Mouse (Mus musculus) spleen, adult 2 months (tissue): ENCODE measurements at regions not wholly inside any gene's neighbourhood (a gene's known extent, or its start where the extent isn't known, plus 50 kb on each side); places are given as distances from the start of the nearest gene placed in this dataset.

ENCODE experiments used
- DNase-seq, 2 experiments: peaks; one replicate each; pipeline versions ENCODE4 v3.0.0 to v3.0.0-alpha.2; 2012 to 2021; ENCODE audit warnings: low spot score in 2 of 2, low read depth in 1 of 2
- H3K27ac ChIP-seq: fragments of 200-500 bp; 2 replicates; pipeline ENCODE4 v1.5.1; 2012; ENCODE audit warnings: low read length, inconsistent platforms; ENCODE audit not compliant: insufficient read depth
- H3K27me3 ChIP-seq: fragments of 200-500 bp; 2 replicates; pipeline ENCODE4 v1.6.1; 2012; ENCODE audit warnings: mild to moderate bottlenecking, moderate library complexity, low read length, inconsistent platforms; ENCODE audit not compliant: control insufficient read depth, insufficient read depth
- H3K36me3 ChIP-seq: fragments of 200-500 bp; 2 replicates; pipeline ENCODE4 v1.6.1; 2012; ENCODE audit warnings: mild to moderate bottlenecking, low read length, inconsistent platforms; ENCODE audit not compliant: control insufficient read depth, insufficient read depth
- H3K4me1 ChIP-seq: fragments of 200-500 bp; 2 replicates; pipeline ENCODE4 v1.6.1; 2011; ENCODE audit warnings: inconsistent platforms; ENCODE audit not compliant: control insufficient read depth, insufficient read depth, insufficient read length
- H3K4me3 ChIP-seq: fragments of 200-500 bp; 2 replicates; pipeline ENCODE4 v1.5.1; 2011; ENCODE audit warnings: mild to moderate bottlenecking, inconsistent platforms; ENCODE audit not compliant: insufficient read depth, insufficient read length; ENCODE audit errors: extremely low read depth
- CTCF ChIP-seq: fragments of 200-500 bp; IDR thresholded peaks from 2 replicates; pipeline ENCODE4 v1.5.1; 2011; ENCODE audit warnings: mild to moderate bottlenecking, inconsistent platforms; ENCODE audit not compliant: insufficient read depth, insufficient read length, insufficient replicate concordance; ENCODE audit errors: extremely low read depth
- POLR2A ChIP-seq: fragments of 200-500 bp; IDR thresholded peaks from 2 replicates; pipeline ENCODE4 v1.6.1; 2011; ENCODE audit warnings: low read depth, low read length, inconsistent platforms
- WGBS: fragments of 180-500 bp; shearing (Covaris S2); methylation state at CpG from one replicate; pipeline ENCODE4 v1.1.7; 2018; 5-methylcytosine and 5-hydroxymethylcytosine counted together

GRCm38 (mm10) chr6:99843507-99843906 is 117.3 kb upstream of the Prok2 start:
- 65% methylated on average over 3 of the region's 3 CpGs for WGBS
- H3K4me3 ChIP-seq = no peak overlapping the region
- no peak overlapping the region for H3K27ac ChIP-seq
- no peaks in the 10 kb centered on the region for H3K27me3 ChIP-seq
- no peaks in the 10 kb centered on the region for H3K36me3 ChIP-seq
- no peaks in the 10 kb centered on the region for H3K4me1 ChIP-seq
- TF ChIP-seq POLR2A = no peak
- no peak for DNase-seq

GRCm38 (mm10) chr6:99842723-99843122 is 116.5 kb upstream of the Prok2 start:
- Histone ChIP-seq H3K27me3 (no peaks in the 10 kb centered on the region), H3K36me3 (no peaks in the 10 kb centered on the region), H3K27ac (no peak overlapping the region), H3K4me3 (no peak overlapping the region), H3K4me1 (no peaks in the 10 kb centered on the region)
- DNase-seq = no peak
- no peak for TF ChIP-seq POLR2A
- TF ChIP-seq CTCF = no peak

GRCm38 (mm10) chr6:99840823-99841222 is 114.6 kb upstream of the Prok2 start:
- TF ChIP-seq POLR2A (no peak), CTCF (no peak)
- H3K36me3 ChIP-seq = no peaks in the 10 kb centered on the region
- H3K4me3 ChIP-seq = no peak overlapping the region
- 54% methylated on average over 6 of the region's 6 CpGs for WGBS
- H3K4me1 ChIP-seq = no peaks in the 10 kb centered on the region
- no peak for DNase-seq
- no peaks in the 10 kb centered on the region for H3K27me3 ChIP-seq
- H3K27ac ChIP-seq = no peak overlapping the region

- Histone ChIP-seq H3K4me1 (no peaks in the 10 kb centered on the region; the same call in 1 of the 2 replicates), H3K27ac (no peak overlapping the region), H3K4me3 (no peak overlapping the region), H3K27me3 (no peaks in the 10 kb centered on the region), H3K36me3 (no peaks in the 10 kb centered on the region)
- WGBS = 80% methylated on average over 3 of the region's 3 CpGs
- TF ChIP-seq CTCF (no peak), POLR2A (no peak)
- DNase-seq = no peak
Observed at GRCm38 (mm10) chr6:99833323-99833722, 107.1 kb upstream of the Prok2 start.

GRCm38 (mm10) chr6:99827625-99828024 is 101.4 kb upstream of the Prok2 start:
- TF ChIP-seq CTCF (no peak), POLR2A (no peak)
- Histone ChIP-seq H3K4me3 (no peak overlapping the region), H3K4me1 (no peaks in the 10 kb centered on the region), H3K27ac (no peak overlapping the region), H3K27me3 (no peaks in the 10 kb centered on the region), H3K36me3 (no peaks in the 10 kb centered on the region)
- DNase-seq = no peak
- WGBS = 58% methylated on average over 5 of the region's 5 CpGs

- 88% methylated on average over 6 of the region's 6 CpGs for WGBS
- no peak overlapping the region for H3K4me3 ChIP-seq
- no peak overlapping the region for H3K27ac ChIP-seq
- H3K36me3 ChIP-seq = no peaks in the 10 kb centered on the region
- no peak for TF ChIP-seq CTCF
- no peak for TF ChIP-seq POLR2A
- no peaks in the 10 kb centered on the region for H3K4me1 ChIP-seq
- H3K27me3 ChIP-seq = no peaks in the 10 kb centered on the region
- no peak for DNase-seq
Observed at GRCm38 (mm10) chr6:99824808-99825207, 98.6 kb upstream of the Prok2 start.

- Histone ChIP-seq H3K27me3 (no peaks in the 10 kb centered on the region), H3K4me3 (no peak overlapping the region), H3K27ac (no peak overlapping the region), H3K36me3 (no peaks in the 10 kb centered on the region), H3K4me1 (no peaks in the 10 kb centered on the region)
- TF ChIP-seq CTCF (no peak), POLR2A (no peak)
- DNase-seq = no peak
- WGBS = 73% methylated on average over 2 of the region's 2 CpGs
Observed at GRCm38 (mm10) chr6:99822471-99822870, 96.3 kb upstream of the Prok2 start.
